Mouse (Mus musculus) leukemia stem cell, adult 10-12 weeks (primary cell): ENCODE measurements around the gene Il1f9. TPM values are rescaled to one million over a fixed set of nuclear protein-coding genes. Genes with fewer than 3 reads are reported as not detected.

Experiments used
- polyA plus RNA-seq: library from polyadenylated mRNA; stranded (reverse); fragments of >175 nt; gene quantifications from 2 replicates; pipeline ENCODE4 v1.2.3, GENCODE M21; 2012; ENCODE audit warnings: low replicate concordance

Il1f9 gene
- not detected in 2 replicates for polyA plus RNA-seq

DNA sequence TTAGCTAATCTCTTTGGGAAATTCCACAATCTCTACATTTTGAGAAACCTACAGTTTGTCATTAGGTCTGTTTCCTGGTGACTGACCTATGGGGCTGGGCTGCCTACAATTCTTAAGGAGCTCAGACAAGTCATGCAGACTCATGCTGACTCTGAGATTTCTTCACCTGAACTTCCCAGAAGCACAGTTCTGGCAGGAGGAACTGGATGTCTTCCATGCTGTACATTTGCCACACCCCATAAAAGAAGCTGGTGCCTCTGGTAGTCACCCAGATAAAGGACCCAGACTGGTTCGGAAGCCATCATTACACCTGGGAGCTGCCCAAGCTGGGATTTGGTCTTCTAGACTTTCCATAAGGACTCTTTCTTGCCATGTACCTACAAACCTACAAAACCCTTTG lies at the start of gene Il1f9:
Gene Il1f9, plus strand, starts transcription at position 301 of the 400 bp plus-strand sequence.

DNA sequence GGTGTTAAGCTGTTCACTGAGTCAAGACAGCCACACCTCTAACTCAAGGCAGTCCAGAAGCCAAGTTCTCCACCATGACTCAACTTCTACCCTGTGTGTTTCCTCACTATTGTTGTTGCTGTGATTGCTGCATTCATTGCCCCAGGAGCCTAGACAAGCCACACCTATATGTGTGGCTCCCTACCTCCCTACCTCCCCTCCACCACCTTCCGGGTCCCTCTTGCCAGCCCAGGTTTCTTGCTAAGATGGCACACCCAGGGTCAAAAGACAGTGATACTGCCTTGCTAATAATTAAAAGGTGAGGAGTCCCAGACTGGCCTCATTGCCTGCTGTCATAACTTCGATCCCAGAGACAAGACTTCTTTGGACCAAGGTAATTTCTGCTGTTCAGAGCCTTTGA lies 33.4 kb upstream of the Il1f9 start, which contains the start of gene Il1f8:
Gene Il1f8, plus strand, starts transcription at position 301 of the 400 bp plus-strand sequence.

DNA sequence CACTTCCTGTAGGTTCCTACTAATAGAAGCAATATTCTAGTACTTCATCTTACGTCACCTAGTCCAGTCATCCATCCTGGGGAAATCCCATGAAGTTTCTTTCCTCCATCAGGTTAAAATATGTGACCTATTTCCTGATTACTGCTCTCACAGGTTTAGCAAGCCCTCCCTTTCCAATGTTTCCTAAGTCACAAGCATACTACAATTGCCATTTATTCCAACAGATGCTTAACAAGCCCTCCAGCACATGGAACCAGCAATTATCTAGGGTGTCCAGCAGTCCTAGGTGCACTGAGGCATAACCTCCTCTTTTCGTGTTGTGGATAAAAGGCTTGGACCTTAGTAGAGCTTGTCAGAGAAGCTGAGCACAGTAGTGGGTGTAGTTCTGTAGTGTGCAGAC lies 28.8 kb downstream of the Il1f9 start, which contains the start of gene Il1f6:
Gene Il1f6, plus strand, starts transcription at position 301 of the 400 bp plus-strand sequence.

Other genes with a start within 250 kb of the Il1f9 start
- gene Hnmt, start 137.1 kb upstream of the Il1f9 start, polyA plus RNA-seq: not detected in 2 replicates
- not detected in 2 replicates for gene Tbpl2, start 89.9 kb upstream of the Il1f9 start, polyA plus RNA-seq
- gene Il1f8, start 33.3 kb upstream of the Il1f9 start, polyA plus RNA-seq: not detected in 2 replicates
- not detected in 2 replicates for gene Il1f6, start 28.9 kb downstream of the Il1f9 start, polyA plus RNA-seq
- 0.22 TPM in 1 of 2 replicates, not detected in the other for gene Il1f5, start 90.5 kb downstream of the Il1f9 start, polyA plus RNA-seq
- not detected in 2 replicates for gene Il1f10, start 104.7 kb downstream of the Il1f9 start, polyA plus RNA-seq
- gene Il1rn, start 150.4 kb downstream of the Il1f9 start, polyA plus RNA-seq: 0.25 TPM in 1 of 2 replicates, not detected in the other
- 15.3 and 27.5 TPM in 2 replicates for gene Psd4, start 181.1 kb downstream of the Il1f9 start, polyA plus RNA-seq